Mouse (Mus musculus) duodenum, adult 2 months (tissue): ENCODE measurements around the gene Mif. TPM values are rescaled to one million over a fixed set of nuclear protein-coding genes. Genes with fewer than 3 reads are reported as not detected.

Source experiments
- polyA plus RNA-seq: library from polyadenylated mRNA; depleted of rRNA; stranded (reverse); fragments of >200 nt; gene quantifications from 2 replicates; pipeline ENCODE4 v1.2.3, GENCODE M21; 2012; ENCODE audit warnings: low replicate concordance; rRNA removed

Gene Mif
- polyA plus RNA-seq, result 800 and 939 TPM in 2 replicates

GRCm38 (mm10) chr10:75859786-75860470 lies at the start of gene Mif:
Gene Mif, minus strand, starts transcription at chr10:75860240.

GRCm38 (mm10) chr10:75893089-75893750 lies 33.2 kb upstream of the Mif start, which contains the start of gene Derl3:
Gene Derl3, plus strand, starts transcription at chr10:75893413.

GRCm38 (mm10) chr10:75837248-75837759 lies 22.7 kb downstream of the Mif start, which contains the start of gene Gstt2:
Gene Gstt2, minus strand, starts transcription at chr10:75837424.

GRCm38 (mm10) chr10:75822443-75822842 lies 37.6 kb downstream of the Mif start, which contains the start of gene Gstt4:
Gene Gstt4, minus strand, starts transcription at chr10:75822543.

Other genes with a start within 250 kb of the Mif start
- gene Susd2, start 216.2 kb downstream of the Mif start, polyA plus RNA-seq, result 13.4 and 185 TPM in 2 replicates
- gene Cabin1, start 95.9 kb downstream of the Mif start, polyA plus RNA-seq, result 28.9 and 35.0 TPM in 2 replicates
- gene Ddt, start 86.8 kb downstream of the Mif start, polyA plus RNA-seq, result 72.5 and 123 TPM in 2 replicates
- 0.35 and 0.62 TPM in 2 replicates for gene Gm20441, start 79.3 kb downstream of the Mif start, polyA plus RNA-seq
- 54.3 and 60.2 TPM in 2 replicates for gene Gstt3, start 78.8 kb downstream of the Mif start, polyA plus RNA-seq
- gene Gstt1, start 61.7 kb downstream of the Mif start, polyA plus RNA-seq, result 155 and 255 TPM in 2 replicates
- not detected in 2 replicates for gene Gstt4, start 37.7 kb downstream of the Mif start, polyA plus RNA-seq
- gene Gstt2, start 22.8 kb downstream of the Mif start, polyA plus RNA-seq, result 143 and 478 TPM in 2 replicates
- 82.6 and 108 TPM in 2 replicates for gene Derl3, start 33.2 kb upstream of the Mif start, polyA plus RNA-seq
- gene Smarcb1, start 61.4 kb upstream of the Mif start, polyA plus RNA-seq, result 32.6 and 50.7 TPM in 2 replicates
- 2,198 and 3,586 TPM in 2 replicates for gene Chchd10, start 72.9 kb upstream of the Mif start, polyA plus RNA-seq
- 7.4 and 10.6 TPM in 2 replicates for gene Mmp11, start 76.3 kb upstream of the Mif start, polyA plus RNA-seq
- not detected in 2 replicates for gene Gm867, start 80.4 kb upstream of the Mif start, polyA plus RNA-seq
- 15.6 and 34.8 TPM in 2 replicates for gene Vpreb3, start 82.8 kb upstream of the Mif start, polyA plus RNA-seq
- gene Gm5134, start 94.3 kb upstream of the Mif start, polyA plus RNA-seq, result 0.06 and 0.18 TPM in 2 replicates
- 3.8 TPM in 2 replicates for gene Zfp280b, start 172.4 kb upstream of the Mif start, polyA plus RNA-seq